Mouse (Mus musculus) kidney, postnatal 0 days (tissue): ENCODE results near the gene Prcp. TPM values are rescaled to one million over a fixed set of nuclear protein-coding genes. Genes with fewer than 3 reads are reported as not detected.
"Not testable (repeated sequence)": the region's sequence is repeated elsewhere in the genome, so short reads cannot be mapped to it uniquely, and the experiment has no call there.

Experiments used
- ATAC-seq: fragments of 200-750 bp; cut with Nextera tagmentation; replicated peaks from 2 replicates; pipeline ENCODE4 v1.8.0; 2017; ENCODE audit warnings: low read depth, moderate number of reproducible peaks, moderate TSS enrichment, moderate library complexity; ENCODE audit not compliant: low FRiP score
- DNase-seq: peaks from one replicate; pipeline ENCODE4 v3.0.0-alpha.2; 2016; ENCODE audit warnings: low spot score
- H3K27ac ChIP-seq: fragments of 300-500 bp; sonication (generic); 2 replicates; pipeline ENCODE4 v1.5.1; 2014; ENCODE audit warnings: mild to moderate bottlenecking
- H3K27me3 ChIP-seq: fragments of 300-500 bp; sonication (generic); 2 replicates; pipeline ENCODE4 v1.6.1; 2014; ENCODE audit warnings: low read length, mixed read lengths; ENCODE audit not compliant: insufficient read depth
- H3K36me3 ChIP-seq: fragments of 300-500 bp; sonication (generic); 2 replicates; pipeline ENCODE4 v1.6.1; 2014; ENCODE audit warnings: low read length, mixed read lengths; ENCODE audit not compliant: insufficient read depth
- H3K4me1 ChIP-seq: fragments of 300-500 bp; sonication (generic); replicated peaks from 2 replicates; pipeline ENCODE4 v1.6.1; 2014; ENCODE audit warnings: antibody characterized with exemption, low read length, mixed read lengths; ENCODE audit not compliant: insufficient read depth
- H3K4me2 ChIP-seq: fragments of 300-500 bp; sonication (generic); 2 replicates; pipeline ENCODE4 v1.6.1; 2014; ENCODE audit warnings: mild to moderate bottlenecking, low read length, moderate library complexity, mixed read lengths
- H3K4me3 ChIP-seq: fragments of 300-500 bp; sonication (generic); replicated peaks from 2 replicates; pipeline ENCODE4 v1.5.1; 2014; ENCODE audit warnings: low read depth, low read length
- H3K9ac ChIP-seq: fragments of 300-500 bp; sonication (generic); 2 replicates; pipeline ENCODE4 v1.6.1; 2014; ENCODE audit warnings: low read depth, low read length
- H3K9me3 ChIP-seq: fragments of 300-500 bp; sonication (generic); replicated peaks from 2 replicates; pipeline ENCODE4 v1.6.1; 2016; ENCODE audit warnings: low read length, inconsistent platforms, mixed read lengths
- CTCF ChIP-seq: IDR thresholded peaks from 2 replicates; pipeline ENCODE4 v1.5.1; 2016; ENCODE audit warnings: antibody characterized with exemption, low read depth, mild to moderate bottlenecking, moderate library complexity
- WGBS: fragments of 180-500 bp; shearing (Covaris S2); extraction: QIAGEN DNeasy Blood & Tissue Kit; methylation state at CpG from one replicate; pipeline ENCODE4 v1.1.7; 2014; 5-methylcytosine and 5-hydroxymethylcytosine counted together
- polyA plus RNA-seq: library from polyadenylated mRNA; unstranded; fragments of >200 nt; fragmentation: Nextera tagmentation; extraction: Ambion mirVana; gene quantifications from 2 replicates; pipeline ENCODE4 v1.2.1, GENCODE M21; 2015

Prcp gene
- polyA plus RNA-seq, 1 experiment from 2014 or later: 21.9 TPM

DNA sequence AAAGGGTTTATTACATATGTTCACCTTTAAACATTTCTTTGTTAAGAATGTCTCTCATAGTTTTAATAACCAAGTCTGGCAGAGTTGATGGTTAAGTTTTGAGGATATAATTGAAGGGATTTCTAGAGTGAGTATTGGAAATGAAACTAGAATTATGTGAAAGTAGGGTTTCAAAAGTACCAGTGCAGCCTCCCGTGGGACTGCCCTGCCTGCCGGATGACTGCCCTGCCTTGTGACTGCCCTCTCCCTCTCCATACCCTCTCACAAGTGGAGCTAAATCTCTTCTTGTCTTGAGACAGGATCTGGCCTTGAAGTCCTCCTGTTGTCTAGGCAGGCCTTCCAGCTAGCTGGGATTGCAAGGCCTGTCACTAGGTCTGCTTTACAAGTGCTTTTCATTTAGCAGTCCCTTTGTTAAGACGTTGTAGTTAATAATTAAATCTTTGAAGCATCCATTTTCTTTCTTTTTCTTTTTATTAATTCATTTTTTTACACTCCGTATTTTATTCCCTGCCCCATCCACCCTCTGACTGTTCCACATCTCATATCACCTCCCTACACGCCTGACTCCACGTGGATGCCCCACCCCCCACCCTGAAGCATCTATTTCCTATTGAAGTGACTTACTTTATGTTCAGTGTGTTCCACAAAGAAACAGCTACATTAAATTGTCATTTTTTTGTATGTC is 46.0 kb downstream of the Prcp start:
- H3K9me3 ChIP-seq: no peaks in the 10 kb centered on the region
- H3K4me2 ChIP-seq: no peak overlapping the region
- no peak overlapping the region for H3K9ac ChIP-seq
- ATAC-seq (no peak), DNase-seq (no peak)
- H3K27me3 ChIP-seq: no peaks in the 10 kb centered on the region
- no peaks in the 10 kb centered on the region for H3K36me3 ChIP-seq
- WGBS: 78% methylated on average over 6 of the region's 6 CpGs
- no peak overlapping the region for H3K4me3 ChIP-seq
- TF ChIP-seq CTCF: no peak
- H3K4me1 ChIP-seq: no peaks in the 10 kb centered on the region
- H3K27ac ChIP-seq: no peak overlapping the region

GRCm38 (mm10) chr7:92920857-92921172 is 46.5 kb downstream of the Prcp start:
- Histone ChIP-seq H3K9me3 (no peaks in the 10 kb centered on the region), H3K36me3 (no peaks in the 10 kb centered on the region), H3K4me1 (no peaks in the 10 kb centered on the region), H3K27ac (no peak overlapping the region), H3K9ac (no peak overlapping the region), H3K27me3 (no peaks in the 10 kb centered on the region), H3K4me2 (no peak overlapping the region), H3K4me3 (no peak overlapping the region)
- DNase-seq (no peak), ATAC-seq (no peak)
- TF ChIP-seq CTCF: no peak
- 78% methylated on average over 2 of the region's 2 CpGs for WGBS

DNA sequence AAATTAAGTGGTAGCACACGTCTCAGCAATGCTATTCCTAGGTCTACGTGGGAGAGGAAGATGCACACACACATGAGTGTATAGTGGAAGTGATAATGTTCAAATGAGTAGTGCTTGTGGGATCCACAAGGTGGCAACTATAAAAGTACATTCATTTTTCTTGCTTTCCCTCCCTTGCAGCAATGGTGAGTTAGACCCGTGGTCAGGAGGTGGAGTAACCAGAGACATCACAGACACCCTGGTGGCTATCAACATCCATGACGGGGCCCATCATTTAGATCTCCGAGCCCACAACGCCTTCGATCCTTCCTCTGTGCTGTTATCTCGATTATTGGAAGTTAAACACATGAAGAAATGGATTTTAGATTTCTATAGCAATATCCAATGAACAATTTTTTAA is 58.5 kb downstream of the Prcp start:
- no peak for ATAC-seq
- TF ChIP-seq CTCF: no peak
- Histone ChIP-seq H3K36me3 (no peaks in the 10 kb centered on the region), H3K9ac (no peak overlapping the region), H3K4me1 (no peaks in the 10 kb centered on the region), H3K9me3 (no peaks in the 10 kb centered on the region), H3K4me3 (no peak overlapping the region), H3K27me3 (no peaks in the 10 kb centered on the region), H3K4me2 (no peak overlapping the region), H3K27ac (no peak overlapping the region)
- WGBS: 83% methylated on average over 8 of the region's 8 CpGs
- DNase-seq: no peak

GRCm38 (mm10) chr7:92933308-92933948 is 59.2 kb downstream of the Prcp start:
- H3K36me3 ChIP-seq, H3K9me3 ChIP-seq, ATAC-seq, H3K4me2 ChIP-seq, DNase-seq, H3K27ac ChIP-seq, H3K27me3 ChIP-seq, H3K4me1 ChIP-seq, H3K4me3 ChIP-seq, H3K9ac ChIP-seq: not testable (repeated sequence)
- WGBS: 57% methylated on average over 4 of the region's 4 CpGs

DNA sequence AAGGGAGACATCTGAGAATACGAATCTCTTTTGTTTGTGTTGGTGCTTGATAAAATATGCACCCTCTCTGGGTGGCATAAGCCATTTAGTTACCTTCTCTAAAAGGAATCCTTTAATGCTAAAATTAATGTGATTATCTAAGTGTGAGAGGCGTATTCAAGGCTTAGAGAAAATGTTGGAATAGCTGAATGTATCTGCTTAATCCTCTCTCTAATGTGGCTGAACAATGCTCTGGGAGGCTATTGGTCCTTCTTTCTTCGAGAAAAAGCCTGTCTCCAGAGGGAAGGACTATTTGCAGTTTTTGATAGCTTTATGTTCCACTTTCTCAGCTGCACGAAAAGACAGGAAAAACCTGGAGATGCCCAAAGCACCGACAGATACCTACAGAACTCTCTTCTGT is 62.5 kb downstream of the Prcp start:
- Histone ChIP-seq H3K4me1 (no peaks in the 10 kb centered on the region), H3K4me3 (no peak overlapping the region), H3K36me3 (no peaks in the 10 kb centered on the region), H3K27ac (no peak overlapping the region), H3K4me2 (no peak overlapping the region), H3K9me3 (no peaks in the 10 kb centered on the region), H3K27me3 (no peaks in the 10 kb centered on the region), H3K9ac (no peak overlapping the region)
- ATAC-seq (no peak), DNase-seq (no peak)
- 62% methylated on average over 5 of the region's 5 CpGs for WGBS
- TF ChIP-seq CTCF: no peak

GRCm38 (mm10) chr7:92937955-92938354 is 63.7 kb downstream of the Prcp start:
- Histone ChIP-seq H3K27ac (no peak overlapping the region), H3K27me3 (no peaks in the 10 kb centered on the region), H3K9me3 (no peaks in the 10 kb centered on the region), H3K4me3 (no peak overlapping the region), H3K9ac (no peak overlapping the region), H3K4me2 (no peak overlapping the region), H3K36me3 (no peaks in the 10 kb centered on the region), H3K4me1 (no peaks in the 10 kb centered on the region)
- ATAC-seq: no peak
- DNase-seq: no peak
- TF ChIP-seq CTCF: peak; percentile 45; the same call in 1 of the 2 replicates
- WGBS: 27% methylated on average over 6 of the region's 6 CpGs

GRCm38 (mm10) chr7:92939776-92940175 is 65.5 kb downstream of the Prcp start:
- H3K4me2 ChIP-seq: no peak overlapping the region
- DNase-seq: no peak
- H3K9ac ChIP-seq: no peak overlapping the region
- no peaks in the 10 kb centered on the region for H3K4me1 ChIP-seq
- ATAC-seq: no peak
- H3K36me3 ChIP-seq: no peaks in the 10 kb centered on the region
- TF ChIP-seq CTCF: no peak
- no peak overlapping the region for H3K27ac ChIP-seq
- 54% methylated on average over 5 of the region's 5 CpGs for WGBS
- H3K4me3 ChIP-seq: no peak overlapping the region
- H3K27me3 ChIP-seq: no peaks in the 10 kb centered on the region
- H3K9me3 ChIP-seq: no peaks in the 10 kb centered on the region
